Mouse (Mus musculus): ENCODE results near the gene Misp.

DNA sequence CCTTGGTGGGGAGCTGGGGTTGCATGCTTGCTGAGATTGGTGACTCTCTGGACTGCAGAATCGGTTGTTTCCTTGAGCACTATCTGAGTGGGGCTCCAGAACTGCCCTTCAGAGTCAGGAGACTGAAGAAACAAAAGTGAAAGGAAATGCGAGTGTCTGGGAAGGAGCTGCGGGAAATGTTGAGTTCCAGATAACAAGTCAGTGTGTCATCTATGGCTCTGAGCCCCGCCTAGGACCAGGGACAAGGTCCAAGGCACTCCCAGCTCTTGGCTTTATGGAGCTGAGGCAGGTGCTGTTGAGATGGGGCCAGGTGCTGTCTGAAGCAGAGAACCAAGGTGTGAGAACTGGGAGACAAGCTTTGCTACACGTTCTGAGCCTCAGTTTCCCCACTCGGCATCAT is 3.6 kb downstream of the Misp start:
- TF ChIP-seq CTCF (IDR thresholded peaks at IDR 0.05; ENCODE audit: low read depth, low read length) (no peak), POLR2A (IDR thresholded peaks at IDR 0.05; ENCODE audit: borderline replicate concordance, low read depth, low read length) (no peak)

Measured in bone marrow macrophage, adult 2 months (primary cell).